Comparison of ENCODE assay signal across 17 mouse cellular contexts in the genomic region with DNA sequence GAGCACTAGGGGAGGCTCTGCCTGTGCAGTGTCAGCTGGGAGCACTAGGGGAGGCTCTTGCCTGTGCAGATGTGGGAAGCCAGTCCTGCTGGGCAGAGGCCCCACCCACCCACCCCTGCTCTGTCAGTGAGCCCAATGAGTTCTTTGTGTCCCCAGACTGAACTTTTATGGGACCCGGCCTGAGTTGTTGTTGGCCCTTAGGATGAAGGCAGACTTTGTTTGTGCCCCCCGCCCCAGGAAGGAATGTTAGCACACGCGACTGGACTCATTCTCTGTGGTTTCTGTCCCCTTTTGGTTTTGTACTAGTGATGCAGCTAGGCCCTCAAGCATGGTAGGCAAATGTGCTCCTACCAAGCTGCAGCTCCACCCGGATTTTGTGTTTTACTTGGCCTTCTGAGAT. TPM values are rescaled to one million over a fixed set of nuclear protein-coding genes. Genes with fewer than 3 reads are reported as not detected.
"Had no signal": no experiment of that assay in that cellular context is flagged by ENCODE, and none has a peak within 500 bp of the region (broad histone marks: within the 10 kb centered on the region; RNA-seq: fewer than 3 reads in every experiment).

No protein-coding gene starts in this region.

- DNase-seq: left cerebral cortex, postnatal 4 days; liver; liver, embryonic 13.5 days; liver, postnatal 0 days; lung, adult 18-20 months; lung, adult 2 months; lung, embryonic 14.5 days; lung, postnatal 10 days; lung, postnatal 14 days; lung, postnatal 36 days; lung, postnatal 4 days; midbrain, embryonic 14.5 days had no signal

RNA-seq across cellular contexts. Expression of a gene that starts 32.2 kb away (rescaled TPM):
- total RNA-seq: liver, adult 2 months; megakaryocyte progenitor cell, adult 5-6 weeks; megakaryocyte, adult 5-6 weeks; megakaryocyte-erythroid progenitor cell, adult 5-6 weeks; monocyte, adult 5-6 weeks had no signal
